Mouse (Mus musculus) erythroid progenitor cell, adult 5-6 weeks (primary cell): ENCODE data around the gene Ncbp3. TPM values are rescaled to one million over a fixed set of nuclear protein-coding genes. Genes with fewer than 3 reads are reported as not detected.

ENCODE experiments used
- ATAC-seq: replicated peaks from 2 replicates; pipeline ENCODE4 v1.8.0; 2016; ENCODE audit warnings: moderate number of reproducible peaks, mild to moderate bottlenecking, moderate TSS enrichment, inconsistent platforms; ENCODE audit not compliant: poor library complexity, low FRiP score, severe bottlenecking
- total RNA-seq, 2 experiments: library from RNA; stranded (forward) in 1 of 2; stranded (reverse) in 1 of 2; fragments of 150-400 nt in 1 of 2; fragments of 186-747, 209-891 nt in 1 of 2; gene quantifications; 2 replicates each; pipeline versions ENCODE4 v1.2.3 to v1.2.4; 2015 to 2017; ENCODE audit warnings: low replicate concordance in 2 of 2

Gene Ncbp3
- total RNA-seq, 2 experiments from 2014 or later: 10.9 to 17.4 TPM

DNA sequence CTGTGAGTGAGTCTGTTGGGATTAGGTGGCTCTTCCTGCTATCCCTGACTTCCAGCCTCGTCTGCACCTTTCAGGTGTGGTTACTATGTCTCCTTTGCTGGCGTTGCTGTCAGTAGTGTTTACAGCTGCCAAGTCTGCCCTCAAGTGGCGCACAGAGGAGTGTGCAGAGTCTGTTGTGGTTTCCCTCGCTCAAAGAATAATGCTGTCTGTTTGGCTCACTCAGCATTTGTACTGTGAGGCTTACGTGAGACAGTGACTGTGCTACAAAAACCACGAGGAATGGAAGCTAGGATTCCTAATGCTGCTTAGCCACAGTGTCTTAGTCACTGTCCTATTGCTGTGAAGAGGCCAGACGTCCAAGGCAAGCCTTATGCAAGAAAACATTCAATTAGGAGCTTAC lies 83.4 kb downstream of the Ncbp3 start:
- no peak for ATAC-seq

DNA sequence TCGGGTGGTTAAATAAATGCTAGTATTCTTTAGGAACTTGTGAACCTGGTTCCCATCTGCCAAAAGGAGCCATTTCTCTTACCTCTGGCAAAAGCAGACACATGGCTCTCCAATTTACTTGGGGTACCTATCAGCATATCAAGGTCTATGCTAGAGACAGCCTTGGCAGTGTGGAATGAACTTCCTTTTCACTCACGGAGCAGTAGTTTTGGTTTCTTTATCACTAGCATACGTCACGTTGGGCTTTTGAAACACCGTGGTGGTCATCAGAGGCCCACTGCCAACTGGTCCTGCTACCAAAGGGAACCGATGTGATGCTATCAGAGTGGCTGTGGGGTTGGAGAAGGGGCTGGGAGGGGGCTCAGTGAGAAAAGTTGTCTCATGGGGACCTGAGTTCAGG lies 85.4 kb downstream of the Ncbp3 start:
- no peak for ATAC-seq

DNA sequence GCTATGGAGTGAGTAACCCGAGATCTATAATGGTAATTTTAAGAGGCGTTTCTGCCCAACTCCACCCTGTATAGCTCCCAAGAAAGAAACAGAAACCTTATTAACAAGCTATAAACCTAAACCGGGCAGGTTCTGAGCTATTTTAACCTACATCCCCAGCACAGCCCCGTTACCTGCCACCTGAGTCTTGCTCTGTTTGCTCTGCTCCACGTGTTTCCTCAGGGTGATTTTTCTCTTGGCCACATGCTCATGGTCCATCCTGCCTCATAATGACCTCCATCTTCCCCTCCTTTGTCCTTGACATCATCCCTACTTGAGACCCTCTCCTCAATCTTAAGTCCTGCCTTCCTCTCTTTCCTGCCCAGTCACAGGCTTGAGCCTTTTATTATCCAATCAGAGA lies 86.6 kb downstream of the Ncbp3 start:
- no peak for ATAC-seq

DNA sequence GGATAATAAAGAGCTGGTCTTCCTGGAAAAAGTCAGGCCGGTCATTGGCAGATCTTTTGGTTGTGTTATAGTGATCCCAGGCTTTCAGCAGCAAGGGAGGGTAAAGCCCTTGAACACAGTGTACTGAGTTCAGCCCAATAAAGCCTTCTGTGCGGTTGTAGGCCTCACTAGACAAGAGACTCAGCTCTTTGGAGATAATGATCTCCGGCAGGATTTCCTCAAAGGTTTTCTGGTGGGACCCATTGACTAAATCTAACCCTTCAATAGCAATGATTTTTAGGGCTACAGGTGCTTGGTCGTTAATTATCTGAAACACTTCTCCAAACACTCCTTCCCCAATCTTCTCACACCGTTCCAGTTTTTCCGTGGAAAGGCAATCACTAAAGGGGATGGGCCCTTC lies 89.0 kb downstream of the Ncbp3 start:
- no peak for ATAC-seq

DNA sequence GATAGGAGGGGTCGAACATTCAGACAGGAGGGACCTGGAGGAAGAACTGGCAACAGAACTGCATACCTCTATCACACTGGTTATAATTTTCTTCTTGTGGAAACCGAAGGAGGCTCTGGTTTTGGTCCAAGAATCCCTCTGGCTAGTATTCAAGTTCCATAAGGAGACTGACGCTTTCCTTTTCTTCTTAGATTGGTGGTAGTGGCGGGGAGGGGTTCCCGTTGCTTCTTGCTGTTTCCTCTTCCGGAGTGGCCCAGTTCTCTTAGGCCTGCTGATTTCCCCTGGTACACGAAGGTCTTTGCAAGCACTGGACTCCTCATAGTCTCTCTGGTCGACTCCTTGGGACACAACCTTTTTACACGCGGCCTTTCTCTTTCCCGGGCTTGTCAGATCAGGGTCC lies 89.5 kb downstream of the Ncbp3 start:
- no peak for ATAC-seq

DNA sequence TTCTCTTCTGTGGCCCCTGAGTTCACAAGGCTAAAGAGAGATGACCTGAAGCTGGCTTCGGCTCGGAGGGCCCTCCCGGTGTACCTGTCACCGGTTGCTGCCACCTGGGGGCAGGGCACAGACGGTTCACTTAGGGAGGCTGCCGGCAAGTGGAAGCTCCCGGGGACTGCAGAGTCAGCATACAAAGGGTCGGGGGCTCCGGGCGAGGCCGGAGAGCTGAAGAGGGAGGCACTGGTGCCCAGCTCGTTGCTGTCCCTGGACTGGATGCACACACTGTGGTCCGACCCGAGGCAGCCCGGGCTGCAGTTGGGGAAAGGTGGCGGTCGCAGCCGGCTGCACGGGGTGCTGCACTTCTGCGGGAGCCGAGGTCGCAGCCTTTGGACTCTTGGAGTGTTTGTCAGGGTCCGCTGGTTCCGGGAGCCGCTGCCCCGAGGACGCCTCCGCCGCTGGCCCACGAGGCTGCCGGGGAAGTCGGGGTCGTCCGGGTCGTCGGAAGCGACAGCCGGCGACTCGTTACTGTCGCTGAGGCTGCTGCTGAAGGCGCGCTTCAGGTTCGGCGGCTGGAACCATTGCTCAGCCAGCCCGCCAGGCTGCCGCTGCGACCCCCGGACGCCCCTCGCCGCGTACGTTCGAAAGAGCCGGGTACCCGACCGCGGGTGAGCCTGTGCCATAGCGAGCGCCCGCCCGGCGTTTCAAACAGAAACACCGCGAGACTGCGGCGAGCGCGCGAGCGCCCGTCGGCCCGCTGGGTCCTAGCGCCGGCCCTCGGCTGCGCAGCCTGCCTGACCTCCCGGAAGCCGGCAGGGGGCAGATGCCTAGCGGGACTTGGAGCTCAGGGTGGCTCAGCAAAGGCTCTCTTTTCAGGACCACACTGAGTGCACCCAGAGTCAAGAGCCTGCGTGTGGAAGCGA lies 90.3 kb downstream of the Ncbp3 start, which contains the start of gene Haspin:
Haspin (minus strand) TSS at position 704 of the 911 bp plus-strand sequence.
- ATAC-seq: peak; percentile 92

Other genes starting within 250 kb of the Ncbp3 start
- 19.8 and 20.5 TPM in 2 replicates for gene Atp2a3, start 86.6 kb upstream of the Ncbp3 start, total RNA-seq (2015; ENCODE audit: low replicate concordance)
- 11.1 and 15.1 TPM in 2 replicates for gene Atp2a3, start 86.6 kb upstream of the Ncbp3 start, total RNA-seq (2017; ENCODE audit: low replicate concordance)
- 1.1 and 3.4 TPM in 2 replicates for gene P2rx1, start 48.7 kb upstream of the Ncbp3 start, total RNA-seq (2015; ENCODE audit: low replicate concordance)
- gene P2rx1, start 48.7 kb upstream of the Ncbp3 start, total RNA-seq (2017; ENCODE audit: low replicate concordance): 0.45 and 0.51 TPM in 2 replicates
- gene Camkk1, start 28.8 kb upstream of the Ncbp3 start, total RNA-seq (2015; ENCODE audit: low replicate concordance): not detected in 2 replicates
- gene Camkk1, start 28.8 kb upstream of the Ncbp3 start, total RNA-seq (2017; ENCODE audit: low replicate concordance): 0.26 and 0.76 TPM in 2 replicates
- not detected in 2 replicates for gene Itgae, start 42.8 kb downstream of the Ncbp3 start, total RNA-seq (2015; ENCODE audit: low replicate concordance)
- gene Itgae, start 42.8 kb downstream of the Ncbp3 start, total RNA-seq (2017; ENCODE audit: low replicate concordance): 0.08 and 1.3 TPM in 2 replicates
- 44.3 and 57.4 TPM in 2 replicates for gene Haspin, start 90.5 kb downstream of the Ncbp3 start, total RNA-seq (2015; ENCODE audit: low replicate concordance)
- 65.1 and 71.6 TPM in 2 replicates for gene Haspin, start 90.5 kb downstream of the Ncbp3 start, total RNA-seq (2017; ENCODE audit: low replicate concordance)
- gene P2rx5, start 112.6 kb downstream of the Ncbp3 start, total RNA-seq (2015; ENCODE audit: low replicate concordance): not detected in 2 replicates
- gene P2rx5, start 112.6 kb downstream of the Ncbp3 start, total RNA-seq (2017; ENCODE audit: low replicate concordance): not detected in 2 replicates
- gene Emc6, start 129.3 kb downstream of the Ncbp3 start, total RNA-seq (2015; ENCODE audit: low replicate concordance): 16.9 and 27.2 TPM in 2 replicates
- gene Emc6, start 129.3 kb downstream of the Ncbp3 start, total RNA-seq (2017; ENCODE audit: low replicate concordance): 8.0 and 31.8 TPM in 2 replicates
- gene Tax1bp3, start 129.3 kb downstream of the Ncbp3 start, total RNA-seq (2015; ENCODE audit: low replicate concordance): 2.1 and 9.4 TPM in 2 replicates
- 3.3 and 6.9 TPM in 2 replicates for gene Tax1bp3, start 129.3 kb downstream of the Ncbp3 start, total RNA-seq (2017; ENCODE audit: low replicate concordance)
- gene Ctns, start 151.3 kb downstream of the Ncbp3 start, total RNA-seq (2015; ENCODE audit: low replicate concordance): 5.9 and 11.9 TPM in 2 replicates
- gene Ctns, start 151.3 kb downstream of the Ncbp3 start, total RNA-seq (2017; ENCODE audit: low replicate concordance): 7.7 and 15.1 TPM in 2 replicates
- gene Shpk, start 151.7 kb downstream of the Ncbp3 start, total RNA-seq (2015; ENCODE audit: low replicate concordance): 2.9 TPM in 1 of 2 replicates, not detected in the other
- gene Shpk, start 151.7 kb downstream of the Ncbp3 start, total RNA-seq (2017; ENCODE audit: low replicate concordance): 0.39 TPM in 1 of 2 replicates, not detected in the other
- gene Trpv1, start 186.5 kb downstream of the Ncbp3 start, total RNA-seq (2015; ENCODE audit: low replicate concordance): not detected in 2 replicates
- gene Trpv1, start 186.5 kb downstream of the Ncbp3 start, total RNA-seq (2017; ENCODE audit: low replicate concordance): not detected in 2 replicates
- not detected in 2 replicates for gene Trpv3, start 219.6 kb downstream of the Ncbp3 start, total RNA-seq (2015; ENCODE audit: low replicate concordance)
- not detected in 2 replicates for gene Trpv3, start 219.6 kb downstream of the Ncbp3 start, total RNA-seq (2017; ENCODE audit: low replicate concordance)